Mouse (Mus musculus) forebrain, embryonic 13.5 days (tissue): ENCODE measurements around the gene Foxo1. TPM values are rescaled to one million over a fixed set of nuclear protein-coding genes. Genes with fewer than 3 reads are reported as not detected.

Experiments
- ATAC-seq: fragments of 200-750 bp; cut with Nextera tagmentation; 2 replicates; pipeline ENCODE4 v1.8.0; 2017
- H3K27ac ChIP-seq: fragments of 300-500 bp; sonication (generic); 2 replicates; pipeline ENCODE4 v1.5.1; 2015; ENCODE audit warnings: inconsistent platforms, mild to moderate bottlenecking, moderate library complexity
- H3K27me3 ChIP-seq: fragments of 300-500 bp; sonication (generic); 2 replicates; pipeline ENCODE4 v1.6.1; 2015; ENCODE audit warnings: mild to moderate bottlenecking, inconsistent platforms
- H3K36me3 ChIP-seq: fragments of 300-500 bp; sonication (generic); 2 replicates; pipeline ENCODE4 v1.6.1; 2015; ENCODE audit warnings: mild to moderate bottlenecking, inconsistent platforms; ENCODE audit not compliant: poor library complexity, severe bottlenecking
- H3K4me1 ChIP-seq: fragments of 300-500 bp; sonication (generic); 2 replicates; pipeline ENCODE4 v1.6.1; 2015; ENCODE audit warnings: inconsistent platforms
- H3K4me2 ChIP-seq: fragments of 300-500 bp; sonication (generic); 2 replicates; pipeline ENCODE4 v1.6.1; 2015; ENCODE audit warnings: inconsistent platforms, mild to moderate bottlenecking, moderate library complexity
- H3K4me3 ChIP-seq: fragments of 300-500 bp; sonication (generic); 2 replicates; pipeline ENCODE4 v1.5.1; 2015; ENCODE audit warnings: mild to moderate bottlenecking, inconsistent platforms
- H3K9ac ChIP-seq: fragments of 300-500 bp; sonication (generic); 2 replicates; pipeline ENCODE4 v1.6.1; 2015; ENCODE audit warnings: mild to moderate bottlenecking, inconsistent platforms
- H3K9me3 ChIP-seq: fragments of 300-500 bp; sonication (generic); replicated peaks from 2 replicates; pipeline ENCODE4 v1.6.1; 2016; ENCODE audit warnings: inconsistent platforms
- WGBS: fragments of 180-500 bp; shearing (Covaris S2); methylation state at CpG from one replicate; pipeline ENCODE4 v1.1.7; 2015; 5-methylcytosine and 5-hydroxymethylcytosine counted together
- polyA plus RNA-seq: library from polyadenylated mRNA; unstranded; fragments of >200 nt; fragmentation: Nextera tagmentation; extraction: Ambion mirVana; gene quantifications from 2 replicates; pipeline ENCODE4 v1.2.1, GENCODE M21; 2015

Gene Foxo1
- polyA plus RNA-seq, 1 experiment from 2014 or later: 1.9 TPM

DNA sequence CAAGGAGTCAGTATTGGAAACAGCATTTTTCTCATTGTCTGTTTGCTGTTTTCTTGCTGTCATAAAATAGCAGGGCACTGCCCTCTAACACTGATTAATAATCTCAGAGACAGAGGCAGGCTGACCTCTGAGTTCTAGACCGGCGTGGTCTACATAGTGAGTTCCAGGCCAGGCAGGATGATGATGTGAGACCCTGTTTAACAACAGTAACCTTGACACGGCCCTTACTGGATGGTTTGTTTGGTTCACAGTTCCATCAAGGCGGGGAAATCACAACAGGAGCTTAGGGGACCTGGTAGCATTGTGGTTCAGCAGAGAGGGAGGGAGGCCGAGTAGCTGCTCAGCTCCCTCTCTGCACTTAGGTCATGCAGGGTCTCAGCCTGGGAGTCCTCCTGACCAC lies 25.8 kb downstream of the Foxo1 start:
- no peak for ATAC-seq
- H3K4me3 ChIP-seq: no peak overlapping the region
- 0 out of 2 replicates have a peak, but pooled peaks cover 4% of the 10 kb centered on the region for H3K4me1 ChIP-seq
- WGBS: 73% methylated on average over 5 of the region's 5 CpGs
- no peaks in the 10 kb centered on the region for H3K36me3 ChIP-seq
- no peaks in the 10 kb centered on the region for H3K27me3 ChIP-seq
- H3K9me3 ChIP-seq: no peaks in the 10 kb centered on the region
- H3K27ac ChIP-seq: no peak overlapping the region
- no peak overlapping the region for H3K9ac ChIP-seq
- H3K4me2 ChIP-seq: no peak overlapping the region

DNA sequence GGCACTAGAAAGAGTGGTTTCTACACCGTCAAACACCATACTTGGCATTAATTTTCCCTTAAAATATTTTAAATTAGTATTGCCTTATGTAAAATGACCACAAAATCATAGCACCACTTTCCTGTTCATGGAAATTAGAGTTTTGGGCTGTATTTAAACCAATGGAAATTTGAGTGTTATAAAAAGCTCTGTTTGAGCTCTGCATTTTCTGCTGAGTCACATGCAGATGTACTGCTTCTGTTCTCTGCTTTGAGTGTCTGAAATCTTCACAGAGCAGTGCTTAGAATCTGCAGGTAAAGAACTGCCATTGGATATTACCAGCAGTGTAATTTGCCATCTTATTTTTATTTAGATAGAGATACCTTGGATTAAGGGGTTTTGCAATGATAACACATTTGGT lies 27.6 kb downstream of the Foxo1 start:
- Histone ChIP-seq H3K9me3 (no peaks in the 10 kb centered on the region), H3K4me1 (0 out of 2 replicates have a peak, but pooled peaks cover 4% of the 10 kb centered on the region)
- 97% methylated on average over 1 of the region's 1 CpGs for WGBS

DNA sequence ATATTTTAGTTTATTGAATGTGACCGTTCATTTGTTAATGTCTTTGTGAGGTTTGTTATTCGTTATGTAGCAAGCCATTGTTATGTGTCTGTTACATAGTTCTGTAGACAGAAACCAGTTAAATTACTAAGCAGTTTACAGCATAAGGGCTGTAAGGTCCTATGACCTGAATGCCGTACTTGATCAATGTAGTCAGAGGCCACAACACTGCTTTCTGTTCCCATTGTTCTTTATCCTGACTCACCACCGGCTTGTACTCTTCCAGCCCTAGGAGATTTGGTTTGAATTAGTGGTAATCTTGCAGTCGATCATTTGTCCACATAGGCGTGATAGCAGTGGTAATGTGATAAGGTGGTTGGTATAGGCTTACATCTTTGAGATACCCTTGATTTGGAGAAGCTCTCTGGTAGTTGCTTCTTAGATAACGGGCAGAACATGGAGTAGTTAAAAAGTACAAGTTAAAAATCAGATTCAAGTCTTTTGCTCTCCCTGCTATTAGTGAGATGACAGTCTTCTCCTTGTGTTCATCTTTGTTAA lies 28.2 kb downstream of the Foxo1 start:
- H3K9ac ChIP-seq: no peak overlapping the region
- no peak overlapping the region for H3K4me3 ChIP-seq
- H3K27me3 ChIP-seq: no peaks in the 10 kb centered on the region
- no peak overlapping the region for H3K27ac ChIP-seq
- H3K9me3 ChIP-seq: no peaks in the 10 kb centered on the region
- 70% methylated on average over 7 of the region's 7 CpGs for WGBS
- H3K4me2 ChIP-seq: no peak overlapping the region
- ATAC-seq: no peak
- 0 out of 2 replicates have a peak, but pooled peaks cover 4% of the 10 kb centered on the region for H3K4me1 ChIP-seq
- no peaks in the 10 kb centered on the region for H3K36me3 ChIP-seq

More for the DNA sequence above, 27.6 kb downstream of the Foxo1 start:
- Histone ChIP-seq H3K4me2 (no peak overlapping the region), H3K36me3 (no peaks in the 10 kb centered on the region), H3K4me3 (no peak overlapping the region), H3K27ac (no peak overlapping the region), H3K27me3 (no peaks in the 10 kb centered on the region), H3K9ac (no peak overlapping the region)
- ATAC-seq: no peak

DNA sequence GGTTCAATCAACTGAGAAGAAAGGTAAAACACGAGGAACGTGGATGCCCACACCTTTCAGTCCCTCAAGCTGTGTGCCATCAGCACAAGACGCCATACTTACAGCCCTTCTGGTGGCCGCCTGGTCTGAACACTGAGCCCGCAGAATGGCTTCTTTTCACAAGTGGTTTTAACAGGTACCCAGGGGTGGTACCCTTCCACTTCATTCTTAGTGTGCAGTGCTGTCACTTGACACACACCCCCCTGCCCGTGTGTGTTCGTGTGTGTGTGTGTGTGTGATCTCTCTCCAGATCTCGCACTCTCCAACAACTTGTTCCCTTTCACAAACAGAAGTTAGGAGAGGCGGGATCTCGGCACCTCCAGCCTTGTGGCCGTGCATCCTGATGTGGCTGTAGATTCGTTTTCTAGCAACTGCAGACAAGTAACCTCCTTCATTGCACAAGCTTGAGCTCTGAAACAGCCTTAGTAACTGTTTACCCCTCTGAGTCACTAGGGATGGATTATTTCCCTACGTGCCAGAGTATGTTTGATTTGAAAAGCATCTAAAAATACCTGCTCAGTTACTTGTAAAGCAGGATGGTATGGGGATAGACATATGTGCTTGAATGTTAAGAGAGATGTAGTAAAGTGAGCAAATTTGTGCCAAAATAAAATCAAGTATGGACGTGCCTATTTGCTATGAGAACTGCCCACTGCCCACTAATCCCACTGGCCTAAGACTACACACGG lies 29.3 kb downstream of the Foxo1 start:
- H3K9ac ChIP-seq: no peak overlapping the region
- no peak overlapping the region for H3K4me3 ChIP-seq
- H3K4me2 ChIP-seq: no peak overlapping the region
- H3K27ac ChIP-seq: no peak overlapping the region
- 87% methylated on average over 15 of the region's 15 CpGs for WGBS
- H3K4me1 ChIP-seq: 0 out of 2 replicates have a peak, but pooled peaks cover 4% of the 10 kb centered on the region
- H3K27me3 ChIP-seq: no peaks in the 10 kb centered on the region
- ATAC-seq: no peak
- no peaks in the 10 kb centered on the region for H3K36me3 ChIP-seq
- no peaks in the 10 kb centered on the region for H3K9me3 ChIP-seq

DNA sequence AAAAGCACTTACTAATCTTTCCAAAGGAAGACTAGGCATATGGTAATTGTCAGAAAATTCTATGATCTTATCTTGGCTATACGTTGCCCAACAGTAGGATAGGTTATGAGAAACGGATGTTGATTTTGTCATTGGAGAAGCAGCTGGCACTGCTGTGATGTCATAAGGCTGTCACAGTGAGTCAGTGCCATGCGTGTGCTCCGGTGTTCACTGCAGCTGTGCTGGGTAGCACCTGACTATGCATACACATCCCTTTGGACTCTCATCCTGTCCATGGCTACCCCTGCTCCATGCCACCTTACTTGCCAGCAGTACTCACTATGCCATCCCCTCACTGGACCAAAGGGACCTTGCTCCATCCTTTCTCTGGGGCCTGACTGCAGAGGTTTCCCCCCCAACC lies 30.5 kb downstream of the Foxo1 start:
- no peak overlapping the region for H3K9ac ChIP-seq
- no peaks in the 10 kb centered on the region for H3K36me3 ChIP-seq
- no peaks in the 10 kb centered on the region for H3K4me1 ChIP-seq
- no peak overlapping the region for H3K4me3 ChIP-seq
- H3K9me3 ChIP-seq: no peaks in the 10 kb centered on the region
- H3K4me2 ChIP-seq: no peak overlapping the region
- H3K27me3 ChIP-seq: no peaks in the 10 kb centered on the region
- WGBS: 84% methylated on average over 4 of the region's 4 CpGs
- H3K27ac ChIP-seq: no peak overlapping the region
- no peak for ATAC-seq

DNA sequence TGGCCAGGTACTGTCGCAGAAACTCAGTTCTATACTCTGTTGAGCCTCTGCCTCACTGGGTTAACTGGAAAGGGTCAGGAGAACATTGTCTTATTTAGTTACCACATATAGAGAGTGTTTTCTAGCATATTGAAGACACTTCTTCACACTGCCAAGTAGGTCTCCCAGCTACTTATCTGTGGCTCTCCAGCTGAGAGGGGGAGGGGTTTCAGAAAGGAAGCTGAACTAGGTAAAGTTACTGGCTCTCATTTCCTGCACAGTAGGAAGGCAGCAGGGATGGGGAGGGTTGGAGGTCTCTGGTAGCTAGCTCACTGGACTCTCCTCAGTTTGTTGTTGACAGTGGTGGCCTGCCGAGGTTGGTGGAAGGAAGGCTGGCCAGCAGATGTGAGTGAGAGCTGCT lies 31.2 kb downstream of the Foxo1 start:
- no peaks in the 10 kb centered on the region for H3K9me3 ChIP-seq
- H3K27ac ChIP-seq: no peak overlapping the region
- H3K4me1 ChIP-seq: no peaks in the 10 kb centered on the region
- no peak overlapping the region for H3K9ac ChIP-seq
- 47% methylated on average over 2 of the region's 2 CpGs for WGBS
- ATAC-seq: no peak
- no peaks in the 10 kb centered on the region for H3K36me3 ChIP-seq
- H3K4me2 ChIP-seq: no peak overlapping the region
- H3K27me3 ChIP-seq: no peaks in the 10 kb centered on the region
- H3K4me3 ChIP-seq: no peak overlapping the region

DNA sequence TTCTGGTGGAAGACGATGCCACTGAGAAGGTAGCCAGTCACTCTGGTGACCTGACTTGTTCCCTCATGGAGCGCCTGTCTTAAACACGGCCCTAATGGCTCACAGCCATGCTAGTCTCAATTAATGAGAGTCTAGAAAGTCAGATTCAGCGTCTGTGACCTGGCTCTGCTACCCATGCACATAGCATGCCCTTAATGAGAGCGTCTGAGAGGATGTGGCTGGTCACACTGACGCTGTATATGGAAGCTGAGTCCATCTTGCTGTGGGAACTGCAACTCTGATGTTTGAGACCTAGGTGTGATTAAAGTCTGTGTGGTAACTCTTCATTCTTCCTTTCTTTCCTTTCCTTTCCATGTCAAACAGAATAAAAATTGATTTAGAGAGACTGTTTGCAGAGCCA lies 32.4 kb downstream of the Foxo1 start:
- no peaks in the 10 kb centered on the region for H3K4me1 ChIP-seq
- no peaks in the 10 kb centered on the region for H3K9me3 ChIP-seq
- no peak overlapping the region for H3K4me2 ChIP-seq
- WGBS: 89% methylated on average over 6 of the region's 6 CpGs
- no peak overlapping the region for H3K27ac ChIP-seq
- no peak overlapping the region for H3K4me3 ChIP-seq
- no peaks in the 10 kb centered on the region for H3K27me3 ChIP-seq
- no peak for ATAC-seq
- no peaks in the 10 kb centered on the region for H3K36me3 ChIP-seq
- H3K9ac ChIP-seq: no peak overlapping the region

DNA sequence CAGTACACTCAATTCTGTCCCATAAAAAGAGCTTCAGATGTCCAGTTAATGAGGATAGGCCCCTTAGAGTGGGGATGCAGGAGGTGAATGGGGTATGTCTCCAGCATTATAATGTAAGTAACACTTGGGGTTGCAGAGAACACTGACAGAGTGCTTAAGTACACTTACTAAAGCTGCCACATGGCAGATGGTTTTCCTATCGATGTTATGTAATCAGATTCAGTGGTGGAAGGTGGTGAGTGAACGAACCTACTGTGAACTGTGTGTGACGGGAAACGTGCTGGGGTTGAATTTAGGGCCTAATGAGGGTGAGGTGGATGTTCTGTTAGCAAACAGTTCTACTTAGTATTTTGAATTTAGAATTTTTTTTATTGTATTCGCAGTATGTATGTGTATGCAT lies 35.2 kb downstream of the Foxo1 start:
- no peak overlapping the region for H3K27ac ChIP-seq

DNA sequence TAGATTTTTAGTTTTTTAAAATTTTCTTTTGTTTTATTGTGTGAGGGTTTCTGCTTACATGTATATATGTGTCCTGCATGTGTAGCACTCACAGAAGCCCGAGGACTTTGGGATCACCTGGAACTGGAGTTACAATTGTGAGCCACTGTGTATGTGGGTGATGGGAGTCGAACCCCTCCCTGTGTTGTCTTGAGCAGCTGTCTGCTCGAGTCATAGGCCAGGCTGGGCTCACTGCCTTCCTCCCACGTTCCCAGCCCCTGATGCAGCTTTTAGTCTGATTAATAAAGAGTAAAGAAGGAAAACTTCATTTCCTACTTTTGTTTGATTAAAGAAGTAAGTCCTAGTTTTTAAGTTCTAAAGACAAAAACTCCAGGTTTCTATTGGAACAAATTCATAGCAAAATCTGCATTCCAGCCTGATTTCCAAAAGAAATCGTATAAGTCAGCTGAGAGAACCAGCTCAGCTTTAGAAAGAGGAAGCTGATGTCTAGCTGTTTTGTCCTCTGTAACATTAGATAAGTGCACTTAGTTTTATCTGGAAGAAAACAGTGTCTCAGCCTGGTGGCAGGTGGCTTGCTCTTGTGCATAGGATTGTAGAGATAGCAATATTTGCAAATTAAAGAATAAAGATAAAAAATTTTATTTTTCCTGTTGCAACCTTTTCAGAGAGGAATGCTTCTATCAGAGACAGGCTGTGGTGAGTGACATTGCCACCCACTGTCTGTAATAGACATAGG lies 40.6 kb downstream of the Foxo1 start:
- no peak for ATAC-seq
- no peaks in the 10 kb centered on the region for H3K27me3 ChIP-seq
- H3K27ac ChIP-seq: no peak overlapping the region
- WGBS: 69% methylated on average over 5 of the region's 5 CpGs
- no peaks in the 10 kb centered on the region for H3K4me1 ChIP-seq
- H3K4me3 ChIP-seq: no peak overlapping the region
- no peaks in the 10 kb centered on the region for H3K36me3 ChIP-seq
- H3K9ac ChIP-seq: no peak overlapping the region
- no peaks in the 10 kb centered on the region for H3K9me3 ChIP-seq
- no peak overlapping the region for H3K4me2 ChIP-seq

More for the DNA sequence above, 35.2 kb downstream of the Foxo1 start:
- H3K9ac ChIP-seq: no peak overlapping the region
- ATAC-seq: no peak
- H3K9me3 ChIP-seq: no peaks in the 10 kb centered on the region
- H3K36me3 ChIP-seq: no peaks in the 10 kb centered on the region
- H3K4me2 ChIP-seq: no peak overlapping the region
- 64% methylated on average over 5 of the region's 5 CpGs for WGBS
- no peak overlapping the region for H3K4me3 ChIP-seq
- no peaks in the 10 kb centered on the region for H3K27me3 ChIP-seq
- no peaks in the 10 kb centered on the region for H3K4me1 ChIP-seq

DNA sequence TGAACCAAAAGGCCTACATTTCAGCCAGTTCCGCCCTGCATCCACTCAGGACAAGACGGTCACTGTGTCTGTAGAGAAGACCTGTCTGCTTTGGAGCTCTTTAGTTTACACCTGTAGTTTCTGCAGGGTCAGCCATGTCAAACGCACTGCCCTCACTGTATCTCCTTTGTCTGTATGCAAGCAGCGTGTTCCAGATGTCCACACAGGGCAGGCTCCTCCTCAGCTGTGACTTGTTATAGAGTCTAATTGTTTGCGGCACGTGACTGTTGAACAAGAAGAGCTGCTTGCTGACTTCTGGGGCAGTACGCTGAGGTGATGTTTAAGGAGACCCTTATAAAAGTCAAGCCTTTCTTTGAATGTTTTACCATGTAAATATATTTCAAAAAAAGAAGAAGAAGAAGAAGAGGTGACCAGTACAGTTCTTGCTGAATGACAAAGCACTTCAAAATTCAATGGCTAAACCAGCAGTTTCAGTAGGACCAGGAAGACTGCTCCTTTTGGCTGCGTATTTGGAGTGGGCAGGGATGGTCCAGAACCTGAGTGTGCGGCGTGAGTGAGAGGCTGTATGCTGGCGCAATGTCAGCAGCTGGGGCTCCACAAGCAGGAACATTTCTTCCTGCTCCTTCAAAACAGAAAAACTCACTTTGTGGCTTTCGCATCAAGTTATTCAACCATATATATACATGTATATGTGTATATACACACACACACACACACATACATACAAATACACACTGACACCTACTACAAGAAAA lies 52.6 kb downstream of the Foxo1 start:
- ATAC-seq: no peak
- H3K4me3 ChIP-seq: no peak overlapping the region
- no peaks in the 10 kb centered on the region for H3K36me3 ChIP-seq
- no peaks in the 10 kb centered on the region for H3K4me1 ChIP-seq
- no peaks in the 10 kb centered on the region for H3K9me3 ChIP-seq
- WGBS: 92% methylated on average over 12 of the region's 12 CpGs
- H3K27me3 ChIP-seq: no peaks in the 10 kb centered on the region
- no peak overlapping the region for H3K4me2 ChIP-seq
- H3K9ac ChIP-seq: no peak overlapping the region
- H3K27ac ChIP-seq: no peak overlapping the region

DNA sequence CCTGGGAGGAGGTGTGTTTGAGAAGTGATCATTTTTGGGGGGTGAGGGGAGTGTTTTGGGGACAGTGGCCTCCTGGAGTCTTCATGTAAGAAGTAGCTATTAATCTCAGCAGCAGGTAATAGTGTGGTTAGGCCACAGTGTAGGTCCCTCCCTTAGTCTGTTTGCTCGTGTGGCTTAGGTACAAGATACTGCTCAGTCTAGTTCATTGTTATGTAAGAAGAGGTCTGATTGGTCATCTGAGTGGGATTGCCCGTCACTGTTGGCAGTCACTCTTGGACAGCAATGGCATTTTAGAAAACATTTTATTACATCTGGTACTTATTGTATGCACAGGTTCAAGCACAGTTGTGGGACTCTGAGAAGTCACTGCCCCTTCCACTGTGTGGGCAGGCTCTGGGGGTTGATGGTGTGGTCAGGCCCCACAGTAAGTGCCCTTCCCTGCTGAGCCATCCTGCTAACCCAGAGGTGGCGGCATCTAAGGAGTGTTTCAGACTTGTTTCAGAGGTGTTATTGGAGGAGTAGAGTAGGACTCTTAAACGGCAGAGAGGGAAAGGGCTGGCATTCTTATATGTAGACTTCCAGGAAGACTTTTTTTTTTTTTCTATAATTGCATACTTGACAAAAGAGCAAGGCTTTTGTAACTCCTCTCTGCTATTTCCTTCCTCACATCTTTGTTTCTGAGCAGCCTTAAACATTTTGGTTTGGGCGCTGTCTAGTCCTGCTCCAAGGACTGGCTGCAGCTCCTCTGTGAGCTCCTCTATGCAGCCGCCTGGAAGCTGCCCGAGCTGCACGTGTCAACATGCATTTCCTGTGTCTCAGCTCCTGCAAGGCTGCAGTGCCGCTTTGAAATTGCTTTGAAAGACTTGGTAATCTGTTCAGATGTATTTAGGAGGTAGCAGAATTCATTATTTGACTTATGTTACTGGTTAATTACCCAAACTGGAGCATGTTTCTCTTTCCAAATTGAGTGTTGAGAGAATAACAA lies 54.6 kb downstream of the Foxo1 start:
- no peaks in the 10 kb centered on the region for H3K9me3 ChIP-seq
- H3K27ac ChIP-seq: no peak overlapping the region
- no peaks in the 10 kb centered on the region for H3K27me3 ChIP-seq
- no peaks in the 10 kb centered on the region for H3K36me3 ChIP-seq
- H3K4me2 ChIP-seq: no peak overlapping the region
- no peak overlapping the region for H3K9ac ChIP-seq
- WGBS: 37% methylated on average over 9 of the region's 9 CpGs
- no peaks in the 10 kb centered on the region for H3K4me1 ChIP-seq
- H3K4me3 ChIP-seq: no peak overlapping the region
- ATAC-seq: 0 out of 2 replicates have a peak, but pooled peaks have one; percentile 33
